Mouse (Mus musculus) frontal cortex, postnatal 14 days (tissue): Measurements from ENCODE around the gene Ssmem1.

Experiments
- DNase-seq, 2 experiments: peaks; one replicate each; pipeline ENCODE4 v3.0.0; 2022; ENCODE audit warnings: low spot score in 2 of 2

Gene Ssmem1

GRCm38 (mm10) chr6:30526586-30527515, 17.2 kb downstream of the Ssmem1 start:
- DNase-seq = no peak

- no peak for DNase-seq
Measured at GRCm38 (mm10) chr6:30528800-30529199, 19.2 kb downstream of the Ssmem1 start.

DNA sequence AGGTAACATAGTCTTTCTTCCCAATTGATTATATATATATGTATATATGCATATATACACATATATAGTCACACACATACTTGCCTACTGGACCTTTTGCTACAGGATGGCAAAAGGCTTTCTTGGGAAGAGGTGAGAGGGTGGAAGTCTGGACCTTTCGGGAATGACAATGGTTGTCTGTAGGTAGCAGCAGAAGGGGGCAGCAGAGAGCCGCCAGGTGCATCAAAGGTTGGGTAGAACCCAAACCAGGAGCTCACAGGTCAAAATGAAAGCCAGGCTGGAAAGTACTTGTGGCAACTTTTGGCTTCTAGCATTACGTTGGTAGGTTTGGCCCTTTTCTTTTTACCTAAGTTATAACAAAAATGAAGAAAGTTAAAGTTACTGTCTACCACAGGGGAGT, 25.7 kb downstream of the Ssmem1 start:
- no peak for DNase-seq

- no peak for DNase-seq
Measured at GRCm38 (mm10) chr6:30538240-30538639, 28.6 kb downstream of the Ssmem1 start.

DNA sequence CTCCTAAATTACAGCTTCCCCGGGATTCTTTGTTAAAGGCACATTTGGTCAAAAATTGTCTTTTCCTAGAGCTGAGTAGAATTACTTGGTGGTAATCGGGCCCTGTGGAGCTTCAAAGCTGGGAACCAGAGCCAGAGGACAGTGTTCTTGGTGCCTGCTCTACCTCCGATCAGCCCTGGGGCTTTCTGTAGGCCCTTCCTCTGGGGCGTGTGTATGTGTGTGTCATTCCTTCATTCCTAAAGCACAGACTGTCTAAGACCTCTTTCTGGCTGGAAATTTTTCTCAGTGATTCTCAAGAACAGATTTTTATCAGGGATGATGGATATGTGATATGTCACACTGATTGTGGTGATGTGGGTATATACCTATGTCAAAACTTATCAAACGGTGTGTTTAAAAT, 29.2 kb downstream of the Ssmem1 start:
- no peak for DNase-seq

DNA sequence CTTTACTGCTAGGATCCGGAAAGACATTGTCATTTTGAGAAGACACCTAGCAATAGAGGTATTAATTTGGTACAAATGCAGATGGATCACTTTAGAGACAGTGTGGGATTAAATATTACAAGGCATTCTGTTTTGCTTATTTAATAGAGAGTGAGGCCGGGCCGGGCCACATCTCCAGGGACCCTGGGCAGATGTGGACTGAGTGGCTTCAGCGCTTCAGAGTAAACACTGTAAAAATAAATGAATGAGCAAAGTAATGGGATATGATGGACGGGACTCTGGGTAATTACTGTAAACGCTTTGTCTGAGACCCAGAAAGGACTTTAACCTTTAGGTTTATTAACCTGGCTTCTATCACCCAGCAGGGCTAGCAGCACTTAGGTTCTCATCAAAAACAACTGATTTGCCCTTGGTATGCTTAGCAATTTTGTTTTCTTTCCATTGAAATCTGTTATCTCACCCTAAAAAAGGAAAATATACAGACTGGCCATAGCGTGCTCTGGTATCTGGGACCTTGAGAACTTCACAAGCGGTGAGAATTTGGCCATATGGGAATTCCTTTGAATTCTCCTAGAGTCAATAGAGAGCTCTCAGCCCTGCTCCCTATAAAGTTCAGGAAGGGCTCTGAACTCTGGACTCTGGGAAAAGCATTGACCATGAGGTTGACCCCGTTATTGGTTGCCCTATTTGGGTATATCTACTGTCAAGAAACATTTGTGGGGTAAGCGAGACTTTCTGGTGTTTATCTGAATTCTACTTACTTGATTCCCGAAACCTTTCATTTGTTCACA, 31.6 kb downstream of the Ssmem1 start, which contains the start of gene Cpa2:
TSS of gene Cpa2 (plus strand) at position 574 of the 791 bp plus-strand sequence.
- DNase-seq = no peak

DNA sequence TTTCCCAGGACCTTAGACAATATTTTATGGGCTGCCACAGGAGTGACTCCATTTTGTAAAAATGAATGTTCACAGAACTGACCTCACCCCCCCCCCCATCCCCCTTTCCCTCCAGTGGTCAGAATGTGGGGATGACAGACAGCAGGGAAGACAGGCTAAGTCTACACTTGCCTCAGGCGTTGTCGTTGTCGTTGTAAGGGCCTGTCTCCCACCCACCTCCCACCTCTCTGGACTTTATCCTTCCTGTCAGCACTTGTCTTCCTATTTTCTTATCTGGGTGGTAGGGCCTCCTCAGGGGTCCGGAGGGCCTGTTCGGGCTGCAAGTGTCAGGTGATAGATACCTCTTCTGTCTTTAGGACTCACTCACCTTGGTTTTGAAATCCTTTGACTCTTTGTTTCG, 32.6 kb downstream of the Ssmem1 start:
- DNase-seq = no peak

DNA sequence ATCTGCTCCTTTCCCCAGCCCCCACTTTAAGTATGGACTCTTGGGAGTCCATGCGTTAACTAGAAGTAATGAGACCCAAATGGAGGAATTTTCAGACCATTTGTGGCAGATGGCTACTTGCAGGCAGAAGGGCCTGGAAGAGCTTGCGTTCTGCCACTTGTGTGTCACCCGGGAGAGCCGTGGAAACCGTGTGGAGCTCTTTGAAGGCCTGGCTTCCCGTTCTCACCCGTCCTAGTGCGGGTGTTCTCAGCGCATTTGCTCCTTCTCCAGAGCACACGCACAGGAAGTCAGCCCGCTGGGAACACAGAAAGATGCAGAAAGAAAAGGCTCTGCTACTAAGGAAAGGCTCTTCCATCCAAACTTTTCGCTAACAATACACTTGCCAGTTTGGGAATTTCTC, 33.4 kb downstream of the Ssmem1 start:
- DNase-seq = no peak

DNA sequence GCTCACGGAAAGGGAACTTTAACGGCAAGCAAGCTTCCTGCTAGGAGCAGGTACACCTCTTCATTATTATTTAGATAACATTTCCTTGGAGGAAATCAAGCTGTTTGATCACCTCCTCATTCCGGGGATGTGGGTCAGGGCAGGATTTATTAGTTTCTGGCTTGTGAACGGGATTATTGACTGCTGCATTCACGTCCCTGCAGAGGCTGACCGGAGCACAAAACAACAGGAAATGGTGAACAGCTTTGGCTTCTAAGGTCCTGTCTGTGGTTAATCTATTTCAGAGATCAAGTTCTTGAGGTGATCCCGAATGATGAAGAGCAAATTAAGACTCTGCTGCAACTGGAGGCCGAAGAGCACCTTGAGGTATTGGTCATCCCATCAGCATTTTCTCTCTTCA, 34.2 kb downstream of the Ssmem1 start:
- no peak for DNase-seq

- DNase-seq = no peak
Measured at GRCm38 (mm10) chr6:30545689-30546088, 36.0 kb downstream of the Ssmem1 start.

- DNase-seq = no peak
Measured at GRCm38 (mm10) chr6:30546571-30547273, 37.1 kb downstream of the Ssmem1 start.

DNA sequence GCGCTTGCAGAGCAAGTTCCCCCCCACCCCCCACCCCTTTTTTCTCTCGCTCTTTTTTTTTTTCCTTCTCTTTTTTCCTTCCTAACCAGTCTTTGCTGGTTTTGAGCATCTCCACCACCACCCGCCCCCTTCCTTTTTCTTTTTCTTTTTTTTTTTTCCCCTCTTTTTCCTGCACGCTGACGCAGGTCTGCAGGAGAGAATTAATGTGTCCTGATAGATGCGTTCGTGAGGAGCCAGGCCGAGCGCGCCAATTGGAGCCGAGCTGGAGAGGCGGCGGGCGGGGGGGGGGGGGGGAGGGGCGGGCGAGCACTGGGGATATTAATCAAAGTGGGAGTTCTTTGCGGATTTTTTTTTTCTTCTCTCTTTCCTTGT, 37.6 kb downstream of the Ssmem1 start:
- DNase-seq = no peak

DNA sequence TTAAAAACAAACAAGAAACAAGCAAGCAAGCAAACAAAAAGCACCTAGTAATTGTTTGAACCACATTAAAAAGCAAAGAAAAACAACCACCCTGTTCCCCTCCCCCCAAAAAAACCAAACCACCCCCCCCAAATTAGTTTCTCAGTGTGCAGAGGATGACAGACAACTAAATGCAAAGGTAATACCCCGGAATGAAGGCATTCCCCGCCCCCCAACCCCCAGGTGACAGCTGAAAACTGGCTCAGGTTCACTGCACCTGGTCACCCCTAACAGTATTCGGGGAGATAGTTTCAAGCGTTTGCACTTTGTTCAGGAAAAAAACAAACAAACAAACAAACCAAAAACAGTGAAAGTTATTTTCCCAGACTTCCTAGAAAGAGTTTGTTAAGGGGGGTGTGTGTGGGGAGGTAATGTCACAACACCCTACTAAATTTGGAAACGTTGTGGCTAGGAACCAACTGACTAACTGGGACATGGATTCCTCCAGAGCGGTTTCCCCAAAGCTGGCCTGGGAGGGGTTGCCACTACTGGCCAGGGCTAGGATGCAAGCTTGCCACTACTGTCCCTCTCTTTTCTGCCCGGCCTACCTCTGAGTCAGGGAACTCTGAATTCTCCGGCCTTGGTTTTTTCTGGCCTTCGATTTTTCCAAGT, 38.1 kb downstream of the Ssmem1 start:
- DNase-seq = no peak

DNA sequence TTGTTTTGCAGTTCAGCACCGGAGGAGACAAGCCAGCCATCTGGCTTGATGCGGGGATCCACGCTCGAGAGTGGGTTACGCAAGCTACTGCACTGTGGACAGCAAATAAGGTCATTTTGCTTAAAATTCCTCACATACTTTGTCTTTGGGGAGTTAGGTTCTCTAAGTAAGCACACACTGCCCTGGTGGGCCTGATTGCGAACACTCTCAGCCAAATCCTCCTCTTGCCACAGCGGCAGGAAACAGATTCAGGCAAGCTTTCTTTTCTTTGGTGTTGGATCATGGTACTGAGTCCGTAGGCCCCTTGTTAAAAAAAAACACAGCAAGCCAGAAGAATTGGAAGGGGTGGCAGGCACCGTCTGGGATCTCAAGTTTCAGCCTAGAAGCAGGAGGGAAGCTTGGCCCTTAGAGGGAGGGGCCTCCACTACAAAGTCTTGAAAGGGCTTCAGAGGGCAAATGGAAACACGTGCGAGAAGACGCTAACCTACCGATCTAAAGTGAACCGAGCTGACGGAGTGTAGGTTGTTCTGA, 39.6 kb downstream of the Ssmem1 start:
- DNase-seq = no peak

GRCm38 (mm10) chr6:30550496-30551192, 41.0 kb downstream of the Ssmem1 start:
- DNase-seq = no peak

- no peak for DNase-seq
Measured at GRCm38 (mm10) chr6:30551193-30551515, 41.5 kb downstream of the Ssmem1 start.

GRCm38 (mm10) chr6:30551644-30552580, 42.3 kb downstream of the Ssmem1 start:
- no peak for DNase-seq

DNA sequence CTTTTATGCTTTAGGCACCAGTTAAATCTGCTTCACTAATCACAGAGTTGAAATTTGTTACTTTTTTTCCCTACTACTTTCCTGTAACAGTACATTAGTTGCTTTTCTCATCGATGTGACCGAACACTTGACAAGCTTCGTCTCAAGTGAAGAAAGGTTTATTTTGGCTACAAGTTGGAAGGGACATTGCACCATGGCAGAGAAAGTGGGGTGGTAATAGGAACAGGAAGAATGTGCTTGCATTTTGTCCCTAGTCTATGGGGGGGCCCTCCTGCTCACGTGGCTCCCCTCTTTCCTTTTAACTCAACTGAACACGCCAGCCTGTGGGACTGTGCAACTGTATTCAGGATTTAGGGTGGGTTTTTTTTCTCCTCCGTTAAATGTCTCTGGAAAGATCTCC, 43.0 kb downstream of the Ssmem1 start:
- DNase-seq = no peak

- DNase-seq = no peak
Measured at GRCm38 (mm10) chr6:30553381-30554010, 43.8 kb downstream of the Ssmem1 start.
